Mouse (Mus musculus) CH12F3 (cell line): Measurements from ENCODE around the gene Rps27.

Experiments
- in situ Hi-C: fragments of 300-500 bp; cut with MboI; formaldehyde crosslinking; loops from 2 replicates; pipeline ENCODE4 v1.14.3; 2020; ENCODE audit warnings: low sequenced_read_pairs

Rps27 gene

GRCm38 (mm10) chr3:90231507-90232333, 18.3 kb upstream of the Rps27 start, which contains the start of gene Jtb:
Gene Jtb, plus strand, starts transcription at chr3:90231597.
- in situ Hi-C loops, result no loop called here

GRCm38 (mm10) chr3:90231075-90231474, 17.6 kb upstream of the Rps27 start:
- in situ Hi-C loops, result no loop called here

DNA sequence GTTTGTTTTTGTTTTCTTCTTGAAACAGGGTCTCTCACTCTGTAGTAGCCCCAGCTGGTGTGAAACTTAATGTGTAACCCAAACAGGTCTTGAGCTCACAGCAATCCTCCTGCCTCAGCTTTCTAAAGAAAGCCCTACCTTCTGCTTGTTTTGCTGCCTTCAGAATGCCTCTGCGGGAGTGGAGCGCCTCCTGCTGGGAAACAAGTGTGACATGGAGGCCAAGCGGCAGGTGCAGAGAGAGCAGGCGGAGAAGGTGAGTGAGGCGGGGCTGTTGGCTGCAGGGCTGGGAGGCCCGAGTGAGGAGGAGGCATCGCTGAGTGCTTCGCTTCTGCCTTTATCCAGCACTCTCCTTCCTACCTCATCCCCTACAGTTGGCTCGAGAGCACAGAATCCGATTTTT, 10.9 kb upstream of the Rps27 start:
- in situ Hi-C loops, result no loop called here

DNA sequence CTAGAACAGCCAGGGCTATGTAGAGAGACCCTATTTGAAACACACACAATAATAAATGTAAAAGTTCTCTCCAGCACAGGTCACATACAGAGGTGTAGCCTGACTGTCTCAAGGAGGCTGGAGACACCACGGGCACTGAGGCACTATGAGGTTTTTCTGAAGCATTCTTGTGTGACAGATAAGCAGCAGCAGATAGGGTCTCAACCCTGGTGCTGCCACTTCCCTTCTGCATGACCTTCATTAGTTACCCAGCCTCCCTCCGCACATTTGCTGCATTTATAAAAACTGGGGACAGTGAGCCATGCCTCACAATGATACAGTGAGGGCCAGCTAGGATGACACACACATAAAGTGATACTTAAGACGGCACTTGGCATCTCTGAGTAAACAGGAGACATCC, 9.5 kb upstream of the Rps27 start:
- in situ Hi-C loops, result no loop called here

- in situ Hi-C loops, result no loop called here
Observed at GRCm38 (mm10) chr3:90222455-90222854, 9.0 kb upstream of the Rps27 start.

GRCm38 (mm10) chr3:90221123-90221522, 7.7 kb upstream of the Rps27 start:
- in situ Hi-C loops, result no loop called here

DNA sequence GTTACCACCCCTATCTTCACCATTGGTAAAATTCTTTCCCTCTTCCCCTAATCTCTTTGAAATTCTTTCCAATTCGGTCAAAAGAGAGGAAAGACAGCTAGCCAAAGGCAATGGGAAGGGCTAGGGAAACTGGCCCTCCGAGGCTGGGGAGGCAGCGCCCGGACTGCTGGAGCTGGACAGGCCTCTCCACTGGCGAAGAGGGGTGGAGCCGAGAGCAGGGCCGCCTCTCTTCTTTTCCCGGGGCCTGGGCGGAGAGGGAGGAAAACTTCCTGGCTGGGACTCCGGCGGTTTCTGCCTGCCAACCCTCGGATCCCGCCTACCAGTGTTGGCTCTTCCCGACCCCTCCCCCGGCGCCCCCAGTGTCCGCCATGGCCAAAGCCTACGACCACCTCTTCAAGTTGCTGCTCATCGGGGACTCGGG, 7.1 kb upstream of the Rps27 start:
- in situ Hi-C loops, result no loop called here

GRCm38 (mm10) chr3:90220088-90220487, 6.6 kb upstream of the Rps27 start:
- in situ Hi-C loops, result no loop called here

GRCm38 (mm10) chr3:90215825-90216380, 2.5 kb upstream of the Rps27 start:
- in situ Hi-C loops, result loop anchor here (10.0 kb wide), 1 partner anchor 159 kb away; no protein-coding TSS in a partner anchor

- in situ Hi-C loops, result loop anchor here (10.0 kb wide), 1 partner anchor 161 kb away; no protein-coding TSS in a partner anchor
Observed at GRCm38 (mm10) chr3:90213956-90214684, 669 bp upstream of the Rps27 start.

DNA sequence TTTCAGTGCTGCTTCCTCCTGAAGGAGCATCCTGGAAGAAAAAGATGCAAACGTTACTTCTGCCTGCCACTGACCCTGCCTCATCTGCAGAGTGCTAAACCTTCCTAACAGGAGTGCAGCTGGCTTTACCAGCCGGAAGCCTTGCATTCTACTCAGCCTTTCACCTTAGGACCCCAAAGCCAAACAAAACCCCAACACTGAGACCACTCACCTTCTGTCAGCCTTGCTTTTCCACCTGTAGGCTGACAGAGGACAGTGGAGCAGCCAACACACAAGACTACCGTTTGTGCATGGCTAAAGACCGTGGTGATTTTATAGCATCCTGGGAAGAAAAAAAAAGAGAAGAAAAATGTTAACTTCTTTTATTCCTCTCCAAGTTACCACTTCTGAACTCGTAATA, 728 bp downstream of the Rps27 start:
- in situ Hi-C loops, result loop anchor here (10.0 kb wide), 1 partner anchor 162 kb away; no protein-coding TSS in a partner anchor

DNA sequence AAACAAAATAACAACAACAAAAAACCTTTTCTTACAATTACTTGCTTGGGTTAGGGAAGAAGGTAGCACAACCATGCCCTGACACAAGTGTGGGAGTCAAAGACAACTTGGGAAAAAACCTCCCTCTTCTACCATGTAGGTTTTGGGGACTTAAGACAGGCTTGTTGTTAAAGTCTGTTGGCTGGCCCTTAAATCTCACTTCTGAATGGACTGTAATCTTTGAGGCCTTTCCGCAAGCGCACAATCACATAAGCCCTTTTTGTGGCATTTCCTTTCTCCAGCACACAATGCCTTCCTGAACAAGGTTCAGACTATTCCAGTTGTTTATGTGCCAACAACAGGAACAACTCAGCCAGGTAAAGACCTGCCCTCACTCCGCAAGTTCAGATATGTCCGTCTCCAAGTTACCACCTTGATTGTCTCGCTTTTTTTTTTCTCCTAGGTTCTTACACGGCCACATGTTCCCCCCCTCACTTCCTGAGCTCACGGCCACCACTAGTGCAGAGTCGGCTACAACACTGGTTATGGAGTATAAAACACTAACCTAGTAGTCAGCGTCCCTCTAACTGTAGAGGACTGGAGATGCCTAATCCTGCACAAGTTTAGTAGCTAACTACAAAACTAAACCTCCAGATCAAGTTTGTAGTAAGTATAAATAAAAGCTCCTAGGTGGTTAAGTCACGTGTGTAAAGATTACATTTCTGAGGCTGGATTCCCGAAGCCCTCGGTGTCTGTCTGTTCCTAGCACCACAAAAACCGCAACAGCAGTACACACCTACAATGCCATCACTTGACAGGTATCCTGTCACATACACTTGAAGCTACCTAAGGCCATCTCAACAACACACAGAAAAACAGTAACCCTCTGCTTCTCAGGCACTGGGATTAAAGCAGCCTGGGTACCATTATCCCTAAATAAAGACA, 1.7 kb downstream of the Rps27 start:
- in situ Hi-C loops, result loop anchor here (10.0 kb wide), 1 partner anchor 163 kb away; no protein-coding TSS in a partner anchor

DNA sequence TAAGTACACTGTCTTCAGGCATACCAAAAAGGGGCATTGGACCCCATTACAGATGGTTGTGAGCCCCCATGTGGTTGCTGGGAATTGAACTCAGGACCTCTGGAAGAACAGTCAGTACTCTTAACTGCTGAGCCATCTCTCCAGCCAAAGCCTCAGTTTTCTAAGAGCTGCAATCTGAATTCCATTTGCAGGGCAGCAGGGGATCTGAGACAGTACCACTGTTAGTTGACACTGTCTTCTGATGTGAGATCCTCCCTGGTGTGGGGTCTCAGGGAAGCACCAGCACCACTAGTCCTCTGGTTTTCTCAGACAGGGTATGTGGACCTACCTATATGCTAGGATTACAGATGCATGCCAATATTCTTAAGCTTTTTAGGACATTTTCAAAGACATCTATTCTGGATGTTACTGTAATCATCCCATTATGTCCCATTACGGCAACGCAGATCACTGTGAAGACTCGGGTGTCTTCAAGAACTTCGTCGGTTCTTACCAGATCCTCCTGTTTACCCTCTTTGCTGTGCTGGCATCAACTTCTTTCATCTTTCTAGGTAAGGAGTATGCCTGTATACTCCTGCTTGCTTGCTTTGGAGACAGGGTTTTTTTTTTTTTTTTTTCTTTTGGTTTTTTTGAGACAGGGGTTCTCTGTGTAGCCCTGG, 3.4 kb downstream of the Rps27 start:
- in situ Hi-C loops, result loop anchor here (10.0 kb wide), 1 partner anchor 165 kb away; no protein-coding TSS in a partner anchor

DNA sequence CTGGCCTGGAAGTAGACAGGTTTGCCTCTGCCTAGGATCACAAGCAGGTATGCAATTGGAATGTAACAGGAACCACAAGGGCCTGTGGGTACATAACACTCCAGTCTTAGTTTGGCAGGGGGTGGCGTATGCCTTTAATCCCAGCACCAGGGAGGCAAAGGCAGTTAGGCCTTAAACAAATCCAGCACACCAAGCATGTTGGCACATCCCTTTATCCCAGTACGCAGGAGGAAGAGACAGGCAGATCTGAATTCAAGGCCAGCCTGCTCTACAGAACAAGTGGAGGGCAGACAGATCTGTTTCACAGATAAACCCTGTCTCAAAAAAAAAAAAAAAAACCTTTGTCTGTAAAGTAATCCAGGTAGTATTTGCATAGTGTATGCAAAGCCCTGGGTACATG, 4.8 kb downstream of the Rps27 start:
- in situ Hi-C loops, result no loop called here

DNA sequence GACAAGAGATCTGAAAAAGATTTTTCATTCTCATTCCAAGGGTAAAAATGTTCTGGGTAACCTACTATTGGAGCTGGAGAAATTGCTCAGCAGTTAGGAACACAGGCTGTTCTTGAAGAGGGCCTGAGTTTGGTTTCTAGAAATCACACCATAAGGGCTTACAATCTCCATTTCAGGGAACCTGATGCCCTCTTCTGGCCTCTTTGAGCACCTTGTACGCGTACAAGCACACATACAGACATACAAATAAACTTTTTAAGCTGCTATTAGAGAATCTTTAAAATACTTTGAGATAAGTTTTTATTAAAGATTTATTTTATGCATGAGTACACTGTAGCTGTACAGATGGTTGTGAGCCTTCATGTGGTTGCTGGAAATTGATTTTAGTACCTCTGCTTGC, 8.9 kb downstream of the Rps27 start:
- in situ Hi-C loops, result no loop called here

DNA sequence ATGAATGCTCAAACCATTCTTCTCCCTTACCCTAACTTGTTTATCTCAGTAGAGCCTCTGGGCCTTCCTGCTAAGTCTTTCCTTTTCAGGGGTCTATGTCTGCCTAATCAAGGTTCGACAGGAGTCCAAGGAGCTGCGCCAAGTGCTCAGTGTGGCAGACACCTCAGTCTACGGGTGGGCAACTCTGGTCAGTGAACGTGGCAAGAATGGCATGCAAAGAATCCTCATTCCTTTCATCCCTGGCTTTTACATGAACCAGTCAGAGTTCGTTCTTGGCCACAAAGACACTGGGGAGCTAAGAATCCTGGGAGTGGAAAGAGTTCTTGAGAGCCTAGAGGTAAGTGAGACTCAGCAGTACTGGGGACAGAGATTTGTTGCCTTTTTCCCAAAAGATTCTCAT, 9.8 kb downstream of the Rps27 start:
- in situ Hi-C loops, result no loop called here

DNA sequence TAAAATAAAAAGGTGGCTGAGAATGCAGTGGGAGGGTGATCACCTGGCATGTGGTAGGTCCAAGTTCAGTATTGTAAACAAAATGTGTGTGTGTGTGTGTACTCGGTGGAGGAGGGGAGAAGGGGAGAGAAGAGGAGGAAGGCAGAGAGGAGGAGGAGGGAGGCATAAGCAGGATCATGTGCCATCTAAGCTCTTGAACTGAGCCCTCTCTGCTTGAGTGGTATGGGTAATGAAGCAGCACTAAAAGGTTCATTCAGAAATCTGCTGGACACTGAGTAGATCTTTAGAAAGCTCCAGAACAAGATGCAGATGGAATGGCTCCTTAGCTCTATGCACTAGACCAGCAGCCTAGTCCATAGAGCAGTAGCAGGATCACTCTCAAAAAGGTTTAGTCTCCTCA, 10.6 kb downstream of the Rps27 start:
- in situ Hi-C loops, result no loop called here

DNA sequence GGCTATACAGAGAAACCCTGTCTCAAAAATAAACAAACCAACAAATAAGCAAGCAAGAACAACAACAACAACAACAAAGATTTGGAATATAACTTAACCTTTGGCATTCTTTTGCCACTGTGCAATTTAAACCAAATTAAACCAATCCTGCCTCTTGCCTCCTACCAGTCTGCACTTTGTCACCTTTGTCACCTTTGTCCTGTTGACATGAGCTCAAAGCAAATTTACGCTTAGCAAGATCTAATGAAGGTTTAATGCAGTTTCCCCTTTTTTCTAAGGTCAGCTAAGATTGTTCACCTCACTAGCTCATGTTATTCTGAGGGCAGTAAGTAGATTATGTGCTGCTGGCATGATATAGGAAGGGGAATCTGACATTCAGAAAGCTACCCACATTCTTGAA, 15.9 kb downstream of the Rps27 start:
- in situ Hi-C loops, result no loop called here

- in situ Hi-C loops, result no loop called here
Observed at GRCm38 (mm10) chr3:90195644-90196043, 17.8 kb downstream of the Rps27 start.

DNA sequence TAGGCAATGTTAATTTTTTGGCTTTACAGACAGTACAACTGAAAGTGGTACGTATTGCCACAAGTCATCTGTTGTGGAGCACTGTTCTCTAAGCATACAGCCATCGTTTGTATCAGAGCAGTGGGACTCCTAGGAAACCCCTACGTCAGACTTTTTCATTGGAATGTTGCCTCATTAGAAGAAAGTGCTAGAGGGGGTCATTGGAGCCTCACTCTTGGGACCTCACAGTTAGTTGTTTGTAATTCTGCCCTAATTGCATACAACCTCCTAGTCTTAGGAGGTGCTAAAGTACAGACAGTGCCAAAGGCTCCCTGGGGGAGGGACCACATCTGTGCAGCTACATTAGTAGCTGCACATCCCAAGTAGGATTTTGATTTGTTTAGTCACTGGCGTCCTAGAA, 18.7 kb downstream of the Rps27 start:
- in situ Hi-C loops, result no loop called here
